Mouse (Mus musculus) hindbrain, embryonic 11.5 days (tissue): ENCODE data around the gene Lce1i. TPM values are rescaled to one million over a fixed set of nuclear protein-coding genes. Genes with fewer than 3 reads are reported as not detected.
"Not testable (repeated sequence)": the region's sequence is repeated elsewhere in the genome, so short reads cannot be mapped to it uniquely, and the experiment has no call there.

Source experiments
- ATAC-seq: fragments of 200-750 bp; cut with Nextera tagmentation; 2 replicates; pipeline ENCODE4 v1.8.0; 2017; ENCODE audit warnings: mild to moderate bottlenecking, moderate TSS enrichment, moderate library complexity; ENCODE audit not compliant: low FRiP score
- DNase-seq: peaks from one replicate; pipeline ENCODE4 v3.0.0-alpha.2; 2015; ENCODE audit warnings: low spot score
- H3K27ac ChIP-seq: fragments of 300-500 bp; sonication (generic); 2 replicates; pipeline ENCODE4 v1.5.1; 2014; ENCODE audit warnings: mild to moderate bottlenecking, low read depth, low read length
- H3K27me3 ChIP-seq: fragments of 300-500 bp; sonication (generic); 2 replicates; pipeline ENCODE4 v1.6.1; 2014; ENCODE audit warnings: mild to moderate bottlenecking, low read length, moderate library complexity, mixed read lengths; ENCODE audit not compliant: control insufficient read depth, insufficient read depth
- H3K36me3 ChIP-seq: fragments of 300-500 bp; sonication (generic); 2 replicates; pipeline ENCODE4 v1.6.1; 2014; ENCODE audit warnings: mild to moderate bottlenecking, low read length, moderate library complexity, mixed read lengths; ENCODE audit not compliant: control insufficient read depth, insufficient read depth
- H3K4me1 ChIP-seq: fragments of 300-500 bp; sonication (generic); replicated peaks from 2 replicates; pipeline ENCODE4 v1.6.1; 2014; ENCODE audit warnings: low read length, mixed read lengths; ENCODE audit not compliant: control insufficient read depth, insufficient read depth
- H3K4me2 ChIP-seq: fragments of 300-500 bp; sonication (generic); replicated peaks from 2 replicates; pipeline ENCODE4 v1.6.1; 2014; ENCODE audit warnings: mild to moderate bottlenecking, low read depth, low read length
- H3K4me3 ChIP-seq: fragments of 300-500 bp; sonication (generic); 2 replicates; pipeline ENCODE4 v1.5.1; 2014; ENCODE audit warnings: low read depth, low read length
- H3K9ac ChIP-seq: fragments of 300-500 bp; sonication (generic); 2 replicates; pipeline ENCODE4 v1.6.1; 2014; ENCODE audit warnings: low read depth, low read length
- H3K9me3 ChIP-seq: fragments of 300-500 bp; sonication (generic); 2 replicates; pipeline ENCODE4 v1.6.1; 2016; ENCODE audit warnings: low read length; ENCODE audit not compliant: control insufficient read depth
- WGBS: fragments of 180-500 bp; shearing (Covaris S2); extraction: QIAGEN DNeasy Blood & Tissue Kit; methylation state at CpG from one replicate; pipeline ENCODE4 v1.1.7; 2014; 5-methylcytosine and 5-hydroxymethylcytosine counted together
- polyA plus RNA-seq: library from polyadenylated mRNA; unstranded; fragments of >200 nt; fragmentation: Nextera tagmentation; extraction: Ambion mirVana; gene quantifications from 2 replicates; pipeline ENCODE4 v1.2.1, GENCODE M21; 2014

Lce1i gene
- polyA plus RNA-seq: not detected in 2 replicates

- no peak within 1 kb of the TSS for H3K4me3 ChIP-seq
- DNase-seq (no peak), ATAC-seq (no peak)
- H3K9me3 ChIP-seq: no peaks in the 10 kb centered on the region
- H3K9ac ChIP-seq: no peak within 1 kb of the TSS
- WGBS: 87% methylated on average over 1 of the region's 1 CpGs
- H3K4me1 ChIP-seq: no peaks in the 10 kb centered on the region
- no peaks in the 10 kb centered on the region for H3K27me3 ChIP-seq
- H3K4me2 ChIP-seq: no peak within 1 kb of the TSS
- no peak within 1 kb of the TSS for H3K27ac ChIP-seq
- no peaks in the 10 kb centered on the region for H3K36me3 ChIP-seq
Measured at GRCm38 (mm10) chr3:92778799-92779198, at the start of gene Lce1i. Gene Lce1i (minus strand): TSS chr3:92778899.

- Histone ChIP-seq H3K4me2 (no peak within 1 kb of the TSS), H3K9ac (no peak within 1 kb of the TSS), H3K36me3 (no peaks in the 10 kb centered on the region), H3K27me3 (no peaks in the 10 kb centered on the region), H3K9me3 (no peaks in the 10 kb centered on the region), H3K4me3 (no peak within 1 kb of the TSS), H3K27ac (no peak within 1 kb of the TSS), H3K4me1 (no peaks in the 10 kb centered on the region)
- 67% methylated on average over 1 of the region's 1 CpGs for WGBS
- ATAC-seq (no peak), DNase-seq (no peak)
Measured at GRCm38 (mm10) chr3:92827108-92827507, 48.4 kb upstream of the Lce1i start, which contains the start of gene Kprp. Gene Kprp (minus strand): TSS chr3:92827247.

DNA sequence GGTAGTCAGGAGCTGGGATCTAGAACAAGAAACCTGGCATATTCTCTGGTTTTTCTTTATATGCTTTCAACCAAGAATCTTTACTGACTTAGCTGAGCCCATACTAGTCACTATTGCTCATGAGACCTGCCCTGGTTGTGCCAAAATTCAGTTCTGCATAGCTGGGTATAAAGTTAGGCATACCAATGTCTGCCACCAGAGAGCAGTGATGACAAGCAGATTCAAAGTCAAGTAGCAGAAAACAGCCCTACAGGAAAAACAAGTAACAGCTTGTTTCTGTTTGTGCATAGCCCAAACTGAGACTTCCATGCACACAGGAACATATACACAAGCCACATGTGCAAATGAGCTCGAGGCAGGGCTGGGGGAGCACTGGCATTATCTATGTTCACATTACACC is 47.1 kb upstream of the Lce1i start:
- no peaks in the 10 kb centered on the region for H3K4me1 ChIP-seq
- no peak overlapping the region for H3K27ac ChIP-seq
- H3K4me2 ChIP-seq: no peak overlapping the region
- no peaks in the 10 kb centered on the region for H3K9me3 ChIP-seq
- no peak for DNase-seq
- H3K4me3 ChIP-seq: no peak overlapping the region
- no peak for ATAC-seq
- H3K27me3 ChIP-seq: no peaks in the 10 kb centered on the region
- 24% methylated on average over 1 of the region's 1 CpGs for WGBS
- no peaks in the 10 kb centered on the region for H3K36me3 ChIP-seq
- H3K9ac ChIP-seq: no peak overlapping the region

DNA sequence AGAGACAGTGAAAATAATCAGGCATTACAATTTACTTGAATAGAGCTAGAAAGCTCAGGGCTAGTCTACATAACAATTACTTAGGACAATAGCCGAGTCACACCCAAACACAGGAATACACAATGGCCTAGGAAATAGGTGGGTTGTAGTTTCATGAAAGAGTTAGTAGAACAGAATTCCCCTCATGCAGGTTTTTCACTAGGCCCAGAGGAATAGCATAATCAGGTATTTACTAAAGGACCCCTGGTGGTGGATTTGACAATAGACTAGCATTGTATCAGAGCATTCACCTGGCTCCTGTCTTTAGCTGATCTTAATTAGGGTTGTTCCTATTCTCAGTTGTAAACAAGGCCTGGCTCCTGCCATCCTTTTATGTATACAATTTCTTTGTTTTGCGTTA is 37.3 kb upstream of the Lce1i start:
- not testable (repeated sequence) for DNase-seq, H3K4me3 ChIP-seq, H3K27ac ChIP-seq, H3K9ac ChIP-seq, H3K36me3 ChIP-seq, H3K27me3 ChIP-seq, H3K9me3 ChIP-seq, H3K4me2 ChIP-seq, ATAC-seq, H3K4me1 ChIP-seq
- 87% methylated on average over 2 of the region's 2 CpGs for WGBS

GRCm38 (mm10) chr3:92815581-92815980 is 36.9 kb upstream of the Lce1i start:
- H3K4me3 ChIP-seq: no peak overlapping the region
- no peak for DNase-seq
- WGBS: 90% methylated on average over 3 of the region's 3 CpGs
- no peak overlapping the region for H3K9ac ChIP-seq
- no peaks in the 10 kb centered on the region for H3K36me3 ChIP-seq
- ATAC-seq: no peak
- H3K9me3 ChIP-seq: no peaks in the 10 kb centered on the region
- H3K27ac ChIP-seq: no peak overlapping the region
- H3K4me2 ChIP-seq: no peak overlapping the region
- H3K4me1 ChIP-seq: no peaks in the 10 kb centered on the region
- H3K27me3 ChIP-seq: no peaks in the 10 kb centered on the region

DNA sequence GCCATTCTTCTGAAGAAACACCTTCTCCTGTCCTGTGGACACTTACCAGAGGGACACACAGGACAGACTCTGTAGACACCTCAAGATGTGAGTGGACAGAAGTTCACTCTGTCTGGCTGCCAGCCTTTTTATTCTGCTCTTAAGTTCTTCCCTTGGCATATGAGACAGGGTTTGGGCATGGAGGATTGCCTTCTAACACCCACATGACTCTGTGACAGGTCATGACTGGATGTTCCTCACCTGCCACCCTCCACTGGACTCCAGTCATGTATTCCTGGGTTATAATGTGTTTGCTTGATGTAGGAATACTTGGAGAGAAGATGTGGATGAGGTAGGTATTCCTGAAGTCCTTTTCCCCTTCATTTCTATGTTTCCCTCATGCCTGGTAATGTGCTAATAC is 29.1 kb upstream of the Lce1i start, which contains the start of gene Lce1k:
Gene Lce1k (minus strand): TSS at position 101 of the 400 bp plus-strand sequence.
- H3K4me3 ChIP-seq: no peak within 1 kb of the TSS
- H3K9me3 ChIP-seq: no peaks in the 10 kb centered on the region
- H3K27me3 ChIP-seq: no peaks in the 10 kb centered on the region
- no peak within 1 kb of the TSS for H3K4me2 ChIP-seq
- no peak within 1 kb of the TSS for H3K9ac ChIP-seq
- ATAC-seq (no peak), DNase-seq (no peak)
- no peak within 1 kb of the TSS for H3K27ac ChIP-seq
- no peaks in the 10 kb centered on the region for H3K4me1 ChIP-seq
- H3K36me3 ChIP-seq: no peaks in the 10 kb centered on the region

DNA sequence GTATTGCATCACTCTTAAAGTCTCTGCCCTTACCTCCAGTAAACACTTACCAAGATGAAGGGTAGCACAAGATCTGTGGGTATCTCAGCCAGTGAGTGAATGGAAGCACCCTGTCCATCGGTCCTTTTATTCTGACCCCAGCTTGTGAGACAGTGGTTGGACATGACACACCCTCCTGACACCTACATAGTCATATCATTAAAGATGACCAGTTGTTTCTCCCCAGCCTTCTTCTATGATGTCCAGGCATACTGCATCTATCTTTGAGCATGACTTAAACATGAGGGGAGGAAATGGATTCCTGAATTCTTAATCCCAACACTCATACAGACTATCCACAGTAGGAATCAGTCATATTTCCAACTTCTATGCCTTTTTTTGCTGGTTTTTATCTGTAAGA is 11.7 kb upstream of the Lce1i start, which contains the start of gene Lce1j:
Gene Lce1j (minus strand): TSS at position 101 of the 400 bp plus-strand sequence.
- ATAC-seq (no peak), DNase-seq (no peak)
- Histone ChIP-seq H3K27me3 (no peaks in the 10 kb centered on the region), H3K36me3 (no peaks in the 10 kb centered on the region), H3K27ac (no peak within 1 kb of the TSS), H3K4me3 (no peak within 1 kb of the TSS), H3K4me2 (no peak within 1 kb of the TSS), H3K4me1 (no peaks in the 10 kb centered on the region), H3K9me3 (no peaks in the 10 kb centered on the region), H3K9ac (no peak within 1 kb of the TSS)
- WGBS: 89% methylated on average over 1 of the region's 1 CpGs

DNA sequence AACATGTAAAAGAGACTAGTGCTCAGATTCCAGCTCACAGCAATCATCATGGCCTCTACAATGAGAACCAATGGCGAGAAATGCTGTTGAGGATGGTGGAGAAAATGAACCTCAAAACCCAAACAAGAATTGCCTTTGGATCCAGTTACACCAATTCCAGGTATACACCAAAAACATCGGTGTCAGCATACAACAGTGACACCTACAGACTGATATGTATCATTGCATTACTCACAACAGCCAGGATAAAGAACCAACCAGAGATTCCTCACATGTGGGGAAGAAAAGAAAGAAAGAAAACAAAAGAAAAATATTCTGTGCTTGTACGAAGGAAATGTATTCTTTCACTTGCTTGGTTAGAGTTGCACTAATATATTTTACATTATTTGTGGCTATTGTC is 7.1 kb downstream of the Lce1i start:
- ATAC-seq (no peak), DNase-seq (peak; percentile 10)
- no peaks in the 10 kb centered on the region for H3K9me3 ChIP-seq
- H3K36me3 ChIP-seq: no peaks in the 10 kb centered on the region
- no peaks in the 10 kb centered on the region for H3K4me1 ChIP-seq
- no peak overlapping the region for H3K27ac ChIP-seq
- H3K4me2 ChIP-seq: no peak overlapping the region
- 32% methylated on average over 3 of the region's 3 CpGs for WGBS
- H3K9ac ChIP-seq: no peak overlapping the region
- H3K4me3 ChIP-seq: no peak overlapping the region
- H3K27me3 ChIP-seq: no peaks in the 10 kb centered on the region

DNA sequence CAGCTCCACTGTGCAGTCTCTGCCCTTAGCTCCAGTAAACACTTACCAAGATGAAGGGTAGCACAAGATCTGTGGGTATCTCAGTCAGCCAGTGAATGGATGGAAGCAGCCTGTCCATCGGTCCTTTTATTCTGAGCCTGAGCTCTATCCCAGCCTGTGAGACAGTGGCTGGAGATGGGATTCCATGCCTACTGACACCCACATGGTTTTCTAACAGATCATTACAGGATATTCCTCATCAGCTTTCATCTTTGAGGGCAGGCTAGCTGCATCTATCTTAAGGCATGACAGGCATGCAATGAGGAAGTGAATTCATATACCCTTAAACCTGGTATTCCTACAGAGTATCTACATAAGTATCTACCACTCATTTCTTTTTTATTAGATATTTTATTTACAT is 13.7 kb downstream of the Lce1i start, which contains the start of gene Lce1h:
Gene Lce1h (minus strand): TSS at position 101 of the 400 bp plus-strand sequence.
- DNase-seq: no peak
- no peak for ATAC-seq
- H3K4me3 ChIP-seq: no peak within 1 kb of the TSS

More for the DNA sequence above, 13.7 kb downstream of the Lce1i start, which contains the start of gene Lce1h:
- Histone ChIP-seq H3K9ac (no peak within 1 kb of the TSS), H3K4me2 (no peak within 1 kb of the TSS), H3K27ac (no peak within 1 kb of the TSS), H3K9me3 (no peaks in the 10 kb centered on the region), H3K36me3 (no peaks in the 10 kb centered on the region), H3K27me3 (no peaks in the 10 kb centered on the region), H3K4me1 (no peaks in the 10 kb centered on the region)
- 91% methylated on average over 1 of the region's 1 CpGs for whole genome bisulfite sequencing
